Mouse (Mus musculus) midbrain, embryonic 16.5 days (tissue): ENCODE results near the gene Abcb7. TPM values are rescaled to one million over a fixed set of nuclear protein-coding genes. Genes with fewer than 3 reads are reported as not detected.

ENCODE experiments used
- polyA plus RNA-seq: library from polyadenylated mRNA; unstranded; fragments of >200 nt; fragmentation: Nextera tagmentation; extraction: Ambion mirVana; gene quantifications from 2 replicates; pipeline ENCODE4 v1.2.1, GENCODE M21; 2015

Abcb7 gene
- polyA plus RNA-seq, 1 experiment from 2014 or later = 5.7 TPM

Other genes starting within 250 kb of the Abcb7 start
- gene Nexmif, start 212.7 kb downstream of the Abcb7 start, polyA plus RNA-seq = 19.2 and 21.9 TPM in 2 replicates
- gene Uprt, start 69.0 kb upstream of the Abcb7 start, polyA plus RNA-seq = 1.6 and 2.1 TPM in 2 replicates